Mouse (Mus musculus) bone marrow macrophage, adult 2 months (primary cell): ENCODE data around the gene Lrrk1. TPM values are rescaled to one million over a fixed set of nuclear protein-coding genes. Genes with fewer than 3 reads are reported as not detected.
A peak's percentile ranks its signal among the peaks of the same experiment; 100 is the strongest.

Source experiments
- H3K27ac ChIP-seq: 2 replicates; pipeline ENCODE4 v1.5.1; 2012; ENCODE audit warnings: low read depth, low read length; ENCODE audit not compliant: insufficient read depth
- H3K4me1 ChIP-seq: 2 replicates; pipeline ENCODE4 v1.6.1; 2012; ENCODE audit warnings: low read length; ENCODE audit not compliant: control insufficient read depth, insufficient read depth
- H3K4me3 ChIP-seq: 2 replicates; pipeline ENCODE4 v1.5.1; 2012; ENCODE audit warnings: mild to moderate bottlenecking, low read length, moderate library complexity; ENCODE audit not compliant: insufficient read depth
- CTCF ChIP-seq: IDR thresholded peaks from 2 replicates; pipeline ENCODE4 v1.5.1; 2012; ENCODE audit warnings: low read depth, mild to moderate bottlenecking, low read length, moderate library complexity
- POLR2A ChIP-seq: IDR thresholded peaks from 2 replicates; pipeline ENCODE4 v1.6.1; 2012; ENCODE audit warnings: mild to moderate bottlenecking, low read depth, low read length, borderline replicate concordance
- polyA plus RNA-seq: library from polyadenylated mRNA; stranded (reverse); fragments of >200 nt; gene quantifications from 2 replicates; pipeline ENCODE4 v1.2.4, GENCODE M21; 2012; ENCODE audit not compliant: missing spikeins, insufficient read depth, insufficient read length

The Lrrk1 gene
- polyA plus RNA-seq, 1 experiment = 24.6 TPM

DNA sequence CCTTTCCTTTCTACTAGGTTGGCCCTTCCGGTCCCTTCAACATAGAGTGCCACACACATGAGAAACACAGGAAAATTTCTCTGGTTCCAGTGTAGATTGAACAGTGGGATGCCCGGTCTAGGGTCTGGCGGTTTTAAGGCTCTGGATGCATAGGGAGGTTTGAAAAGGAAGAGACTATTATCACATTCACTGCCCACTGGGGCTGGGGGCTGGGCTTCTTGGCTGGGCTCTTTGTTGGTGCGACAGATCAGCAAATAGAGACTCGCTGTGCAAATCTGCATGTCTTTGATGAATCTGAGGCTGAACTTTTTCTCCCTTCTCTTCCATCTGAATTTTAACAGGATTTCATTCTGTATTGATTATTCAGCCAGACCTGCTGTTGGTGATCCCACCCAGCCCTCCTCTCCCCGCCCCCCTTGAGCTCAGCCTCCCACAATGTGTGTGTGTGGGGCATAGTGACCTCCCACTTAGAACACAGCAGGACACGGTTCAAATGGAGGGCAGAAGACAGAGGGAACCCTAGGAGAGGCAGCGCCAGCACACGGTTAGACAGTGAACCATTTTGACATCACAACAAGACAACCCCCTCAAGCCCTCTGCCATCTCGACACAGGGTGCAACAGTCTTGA lies 105.1 kb downstream of the Lrrk1 start:
- Histone ChIP-seq H3K4me3 (no peak overlapping the region), H3K27ac (no peak overlapping the region), H3K4me1 (peaks cover 8% of the 10 kb centered on the region)
- TF ChIP-seq POLR2A (no peak), CTCF (no peak)

DNA sequence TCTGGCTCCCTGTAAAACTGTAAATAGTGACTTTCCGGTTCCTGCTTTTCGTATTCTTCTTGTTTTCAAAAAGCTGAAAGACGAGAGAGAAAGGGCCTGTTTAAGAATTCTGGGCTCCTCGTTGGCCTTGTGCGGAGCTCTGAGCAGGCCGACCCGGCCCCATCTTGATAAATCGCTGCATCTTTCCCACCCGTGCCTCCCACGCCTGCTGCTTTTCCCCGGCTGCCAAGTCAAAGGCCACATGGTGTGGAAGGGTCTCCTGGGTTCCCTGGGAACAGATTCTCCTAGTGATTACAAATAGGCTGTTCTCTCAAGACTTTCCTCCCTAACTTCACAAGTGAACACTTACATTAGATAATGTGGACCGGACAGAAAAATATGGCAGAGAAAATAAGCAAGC lies 105.9 kb downstream of the Lrrk1 start:
- Histone ChIP-seq H3K4me3 (no peak overlapping the region), H3K27ac (no peak overlapping the region), H3K4me1 (peaks cover 2% of the 10 kb centered on the region)
- TF ChIP-seq POLR2A (no peak), CTCF (no peak)

DNA sequence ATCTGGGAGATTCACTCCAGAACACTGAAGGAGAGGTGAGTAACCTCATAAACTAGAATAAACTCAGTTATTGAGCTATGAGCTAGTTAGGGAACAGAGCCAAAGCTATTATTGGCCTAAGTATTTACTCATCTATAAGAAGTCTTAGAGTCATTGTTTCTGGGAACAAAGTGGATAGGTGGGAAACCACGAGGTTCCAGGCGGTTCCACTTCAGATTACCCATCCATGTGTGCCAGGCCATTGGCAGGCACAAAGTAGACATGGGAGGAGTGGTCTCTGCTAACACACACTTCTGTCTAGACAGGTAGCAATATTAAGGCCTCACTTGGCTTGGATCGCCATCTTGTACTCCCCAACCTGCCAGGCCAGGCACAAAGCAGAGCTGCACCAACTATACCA lies 110.1 kb downstream of the Lrrk1 start:
- H3K4me1 ChIP-seq = no peaks in the 10 kb centered on the region
- H3K4me3 ChIP-seq = no peak overlapping the region
- TF ChIP-seq POLR2A (no peak), CTCF (no peak)
- no peak overlapping the region for H3K27ac ChIP-seq

DNA sequence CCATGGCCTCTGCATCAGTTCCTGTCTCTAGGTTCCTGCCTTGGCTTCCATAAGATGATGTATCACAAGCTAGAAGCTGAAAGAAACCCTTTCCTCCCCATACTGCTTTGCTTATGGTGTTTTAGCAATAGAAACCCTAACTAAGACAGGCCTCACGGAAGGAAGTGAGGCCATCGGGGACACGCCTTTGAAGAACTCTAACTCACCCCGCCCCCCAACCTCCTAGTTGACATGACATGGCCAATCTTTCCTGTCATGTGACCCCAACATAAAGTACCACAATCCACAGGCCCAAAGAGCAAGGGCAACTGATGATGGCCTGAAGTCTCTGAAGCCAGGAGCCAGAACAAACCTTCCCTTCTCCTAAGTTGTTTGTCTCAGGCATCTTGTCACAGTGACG lies 114.7 kb downstream of the Lrrk1 start:
- Histone ChIP-seq H3K4me1 (no peaks in the 10 kb centered on the region), H3K27ac (no peak overlapping the region), H3K4me3 (no peak overlapping the region)
- TF ChIP-seq POLR2A = no peak
- TF ChIP-seq CTCF = no peak

DNA sequence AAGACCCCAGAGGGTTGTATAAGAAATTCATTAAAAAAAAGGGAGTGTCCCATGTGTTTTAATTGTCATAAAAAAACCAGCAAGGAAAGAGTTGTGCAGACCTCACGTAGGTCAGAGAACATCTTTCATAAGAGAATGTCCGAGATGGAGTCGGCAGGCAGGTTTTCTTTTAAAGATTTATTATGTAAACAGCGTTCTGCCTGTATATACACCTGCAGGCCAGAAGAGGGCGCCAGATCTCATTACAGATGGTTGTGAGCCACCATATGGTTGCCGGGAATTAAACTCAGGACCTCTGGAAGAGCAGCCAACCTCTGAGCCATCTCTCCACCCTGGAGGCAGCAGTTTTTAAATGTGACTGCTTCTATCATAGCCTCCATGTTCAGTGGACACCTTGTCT lies 116.9 kb downstream of the Lrrk1 start:
- Histone ChIP-seq H3K4me1 (no peaks in the 10 kb centered on the region), H3K4me3 (no peak overlapping the region), H3K27ac (no peak overlapping the region)
- no peak for TF ChIP-seq POLR2A
- TF ChIP-seq CTCF = peak; percentile 35; the same call in 1 of the 2 replicates

DNA sequence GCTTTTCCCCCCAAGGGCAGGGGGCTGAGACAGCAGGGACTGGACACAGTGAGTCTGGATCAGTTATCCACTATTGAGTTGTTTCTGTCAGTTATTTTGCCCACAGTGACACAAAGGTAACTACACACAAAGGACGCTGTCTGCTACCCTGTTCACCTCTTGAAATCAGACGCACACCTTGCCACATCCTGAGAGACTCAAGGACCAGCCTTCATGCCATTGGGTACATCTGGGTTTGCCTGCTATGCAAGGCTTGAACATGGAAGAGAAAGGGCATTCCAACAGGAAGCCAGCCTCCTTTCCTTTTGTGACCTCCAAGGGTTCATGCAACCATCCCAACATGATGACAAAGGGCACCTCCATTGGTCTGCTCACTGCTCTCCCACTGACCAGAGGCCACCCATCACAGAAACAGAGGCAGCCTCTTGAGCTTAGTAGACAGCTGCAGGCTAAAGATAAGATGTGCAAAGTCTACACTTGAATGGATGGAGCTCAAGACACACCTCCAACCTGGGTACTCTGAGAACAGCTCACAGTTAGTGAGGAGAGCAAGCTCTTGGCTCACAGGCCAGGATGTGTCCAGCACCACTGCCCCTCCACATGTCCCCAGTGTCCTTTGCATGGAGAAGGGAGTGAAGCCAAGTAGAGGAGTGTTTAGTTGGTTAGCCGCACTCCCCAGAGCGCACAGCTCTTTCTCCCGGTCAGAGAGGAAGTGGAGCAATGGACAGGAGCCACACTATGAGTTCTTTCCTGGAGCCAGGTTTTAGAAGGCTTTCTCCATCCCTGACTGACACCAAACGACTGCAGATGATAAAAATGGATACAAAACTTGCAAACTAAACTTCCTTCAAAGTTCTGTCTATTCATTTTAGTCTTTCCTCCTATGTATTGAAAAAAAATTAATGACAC lies 121.0 kb downstream of the Lrrk1 start:
- no peak overlapping the region for H3K4me3 ChIP-seq
- no peaks in the 10 kb centered on the region for H3K4me1 ChIP-seq
- H3K27ac ChIP-seq = no peak overlapping the region
- no peak for TF ChIP-seq CTCF
- TF ChIP-seq POLR2A = no peak

DNA sequence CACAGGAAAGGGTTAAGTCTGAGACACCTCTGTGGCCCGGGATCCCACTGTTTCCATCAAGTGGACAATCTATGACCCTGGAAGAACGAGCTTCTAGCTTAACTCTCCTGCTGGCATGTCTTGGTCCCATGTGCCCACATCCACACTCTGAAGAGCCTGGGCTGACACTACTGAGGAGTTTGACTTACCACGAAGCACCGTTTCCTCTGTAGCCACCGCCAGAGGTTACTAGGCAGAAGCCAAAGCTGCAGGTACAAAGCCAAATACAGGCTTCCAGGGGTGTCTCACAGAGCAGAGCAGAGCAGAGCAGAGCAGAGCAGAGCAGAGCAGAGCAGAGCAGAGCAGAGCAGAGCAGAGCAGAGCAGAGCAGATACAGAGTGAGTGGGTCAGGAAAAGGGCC lies 124.7 kb downstream of the Lrrk1 start:
- Histone ChIP-seq H3K4me3 (no peak overlapping the region), H3K4me1 (no peaks in the 10 kb centered on the region)
- no peak for TF ChIP-seq CTCF
- no peak for TF ChIP-seq POLR2A

DNA sequence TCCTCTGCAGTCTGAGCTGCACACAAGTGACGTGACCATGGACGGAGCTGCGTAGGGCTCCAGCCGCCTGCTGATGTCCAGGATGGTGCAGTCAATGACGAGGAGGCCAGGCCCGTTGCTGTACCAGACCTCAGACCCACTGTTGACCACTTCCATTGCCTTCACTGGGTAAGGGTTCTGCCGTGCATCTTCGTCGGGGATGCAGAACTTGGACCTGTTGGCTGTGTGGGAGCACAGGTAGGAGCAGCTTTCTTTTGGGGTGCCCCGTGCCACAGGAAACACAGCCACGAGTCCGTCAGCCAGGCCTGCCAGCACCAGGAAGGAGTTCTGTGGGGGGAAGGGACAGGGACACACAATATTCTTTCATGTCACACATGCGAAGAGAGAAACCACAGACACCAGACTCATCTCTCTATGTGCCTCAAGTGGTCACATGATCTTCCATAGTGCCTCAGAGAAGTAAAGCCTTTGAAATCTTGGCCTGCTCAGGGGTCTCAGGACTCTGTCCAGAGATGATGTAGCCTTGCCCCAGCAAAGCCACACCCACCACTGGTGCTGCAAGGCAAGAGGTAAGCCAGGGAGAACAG lies 125.5 kb downstream of the Lrrk1 start:
- Histone ChIP-seq H3K27ac (no peak overlapping the region), H3K4me1 (no peaks in the 10 kb centered on the region), H3K4me3 (no peak overlapping the region)
- TF ChIP-seq CTCF = no peak
- no peak for TF ChIP-seq POLR2A

More for the DNA sequence above, 124.7 kb downstream of the Lrrk1 start:
- no peak overlapping the region for H3K27ac ChIP-seq

DNA sequence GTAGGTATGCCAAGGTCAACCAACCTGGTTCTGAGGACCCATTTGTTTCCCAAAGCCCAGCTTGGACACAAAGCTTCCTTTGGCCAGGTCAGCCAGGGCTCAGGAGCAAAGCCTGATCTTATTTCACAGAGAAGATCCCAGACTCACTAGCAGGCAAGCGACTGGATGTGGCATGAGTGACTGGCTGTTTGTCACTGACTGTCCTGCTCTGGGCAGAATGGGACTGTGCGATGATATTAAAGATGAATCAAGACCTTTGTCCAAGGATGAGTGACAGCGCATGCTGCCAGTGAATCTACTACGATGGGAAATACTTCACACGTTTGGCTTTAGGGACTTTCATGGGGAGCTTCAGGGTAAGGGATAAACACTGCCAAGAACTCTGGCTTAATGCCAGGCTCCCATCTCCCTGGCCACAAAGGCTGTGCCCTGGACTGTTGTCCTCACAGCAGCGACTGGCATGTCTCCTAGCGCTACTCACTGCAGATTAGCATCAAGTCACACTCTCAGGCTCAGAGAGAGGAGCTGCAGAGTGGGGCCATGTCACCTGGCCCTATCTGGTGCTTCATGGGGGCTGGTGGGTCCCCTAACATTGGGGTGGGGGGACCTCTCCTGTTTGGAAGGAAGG lies 127.3 kb downstream of the Lrrk1 start:
- no peak for TF ChIP-seq POLR2A
- TF ChIP-seq CTCF = no peak

More for the DNA sequence above, 127.3 kb downstream of the Lrrk1 start:
- H3K4me1 ChIP-seq = no peaks in the 10 kb centered on the region
- no peak overlapping the region for H3K4me3 ChIP-seq
- H3K27ac ChIP-seq = no peak overlapping the region
